Mouse (Mus musculus) gastrocnemius, postnatal 14 days (tissue): Measurements from ENCODE around the gene Mrpl47. TPM values are rescaled to one million over a fixed set of nuclear protein-coding genes. Genes with fewer than 3 reads are reported as not detected.
"Not testable (repeated sequence)": the region's sequence is repeated elsewhere in the genome, so short reads cannot be mapped to it uniquely, and the experiment has no call there.

ENCODE experiments used
- DNase-seq: peaks from one replicate; pipeline ENCODE4 v3.0.0; 2021; ENCODE audit warnings: mixed read lengths
- intact Hi-C: fragments of 180-260 bp; cut with DNase I; formaldehyde crosslinking; loops from one replicate; pipeline ENCODE4 v1.15.1; 2025; ENCODE audit warnings: low total_unique reads
- total RNA-seq, 2 experiments: library from RNA; stranded (reverse); gene quantifications; 2 replicates each; pipeline ENCODE4 v1.2.3; 2021

Gene Mrpl47
- total RNA-seq, 2 experiments from 2014 or later, result 36.0 to 36.2 TPM

DNA sequence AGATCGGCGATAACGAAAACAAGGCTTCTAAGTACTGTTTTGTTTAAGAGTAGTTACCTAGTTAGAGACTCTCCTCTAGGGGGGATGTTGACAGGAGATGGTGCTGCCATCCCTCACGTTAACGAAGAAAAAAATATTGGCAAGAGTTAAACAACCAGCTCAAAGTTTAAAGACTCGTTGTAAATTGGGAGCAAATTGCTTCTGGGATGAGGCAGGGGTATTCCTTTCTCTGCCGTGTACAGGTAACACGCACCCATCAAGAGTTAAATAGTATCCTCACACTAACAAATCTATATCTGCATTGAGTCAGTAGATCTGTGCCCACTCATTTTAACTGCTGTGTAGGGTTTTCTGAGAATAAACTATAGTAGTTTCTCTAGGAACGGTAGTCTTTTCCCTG lies 28.0 kb downstream of the Mrpl47 start:
- DNase-seq, result no peak
- intact Hi-C loops, result no loop called here

DNA sequence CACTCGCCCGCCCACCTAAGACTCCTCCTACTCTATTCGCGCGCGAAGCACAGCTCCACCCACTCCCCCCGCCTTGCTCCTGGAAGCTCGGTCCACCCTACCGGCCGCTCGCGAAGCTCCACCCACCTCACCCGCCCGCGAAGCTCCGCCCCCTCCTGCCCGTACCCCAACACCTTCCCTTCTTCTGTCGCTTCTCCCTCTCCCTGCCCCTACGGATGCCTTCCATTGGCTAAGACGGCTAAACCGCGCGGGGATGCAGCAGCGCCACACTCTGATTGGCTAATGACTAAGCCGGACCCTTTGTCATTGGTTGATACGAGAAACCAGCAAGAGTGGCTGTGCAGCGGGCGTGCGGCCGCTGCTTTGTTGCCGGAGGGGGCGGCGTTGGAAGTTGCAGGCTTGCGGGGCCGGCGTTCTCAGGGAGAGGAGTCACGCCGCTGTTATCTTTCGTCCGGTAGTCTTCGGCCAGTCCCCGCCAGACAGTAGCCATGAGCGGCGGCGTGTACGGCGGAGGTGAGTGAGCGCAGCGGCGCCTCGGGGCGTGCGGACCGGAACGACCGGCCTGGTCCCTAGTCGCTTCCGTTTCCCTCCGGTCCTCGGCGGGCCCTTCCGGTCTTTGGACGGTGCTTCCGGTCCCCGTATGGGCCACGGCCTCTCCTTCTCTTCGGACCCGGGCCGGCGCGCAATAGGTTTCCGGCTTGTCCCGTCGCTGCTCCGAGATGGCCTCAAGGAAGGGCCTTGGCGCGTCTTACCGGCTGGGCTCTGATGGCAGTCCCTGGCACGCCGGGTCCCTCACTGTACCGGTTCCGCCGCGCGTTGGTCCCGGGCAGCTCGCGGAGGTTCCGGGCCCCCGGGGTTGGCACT lies 28.8 kb downstream of the Mrpl47 start:
- intact Hi-C loops, result no loop called here
- DNase-seq, result peak; percentile 99

DNA sequence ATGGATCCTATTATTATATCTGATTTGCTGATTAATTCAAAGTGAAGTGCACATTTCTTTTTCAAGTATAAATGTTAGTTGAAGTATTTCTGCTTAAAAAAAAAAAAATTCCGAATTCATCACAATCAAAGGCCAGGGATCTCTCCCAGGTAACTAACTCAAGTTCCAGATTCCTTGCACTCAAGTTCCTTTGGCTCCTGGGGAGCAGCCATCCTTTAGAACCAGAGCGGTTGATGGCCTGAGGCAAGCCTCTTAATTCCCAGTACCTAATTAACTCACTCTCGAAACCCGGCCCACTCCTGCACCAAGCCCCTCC lies 29.4 kb downstream of the Mrpl47 start:
- intact Hi-C loops, result no loop called here
- DNase-seq, result no peak

DNA sequence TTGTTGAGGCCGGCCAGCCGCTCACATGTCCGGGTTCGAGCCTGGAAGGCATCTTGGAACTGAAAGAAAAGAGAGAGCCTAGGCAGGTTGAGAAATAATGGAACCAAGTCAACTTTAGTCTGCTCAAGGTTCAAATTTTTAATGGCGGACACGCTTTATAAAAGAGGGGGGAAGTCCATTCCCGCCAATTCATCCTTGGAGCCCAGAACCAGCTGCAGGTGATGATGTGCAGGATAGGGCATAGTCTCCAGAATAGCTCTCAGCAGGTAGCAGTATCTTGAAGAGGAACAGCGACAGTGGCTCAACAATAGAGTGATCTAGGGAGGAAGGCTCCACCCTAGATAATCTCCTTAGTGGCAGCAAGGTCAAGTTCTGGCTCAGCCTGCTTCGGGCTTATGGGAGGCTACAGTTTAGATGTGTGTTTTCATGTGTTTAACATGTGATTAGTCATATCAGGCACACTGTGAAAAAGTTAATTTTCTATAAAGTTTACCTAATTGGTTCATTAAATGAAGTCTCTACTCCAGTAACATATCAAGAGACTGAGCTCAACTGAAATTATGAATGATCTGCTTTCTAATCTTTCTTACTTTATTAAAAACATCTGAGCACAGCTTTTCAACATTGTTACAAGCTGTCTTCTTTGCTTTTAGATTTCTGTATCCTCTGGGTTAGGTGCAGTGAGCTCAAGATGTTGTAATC lies 31.6 kb downstream of the Mrpl47 start, which contains the start of gene Actl6a:
Gene Actl6a, plus strand, starts transcription at position 652 of the 702 bp plus-strand sequence.
- intact Hi-C loops, DNase-seq: not testable (repeated sequence)

DNA sequence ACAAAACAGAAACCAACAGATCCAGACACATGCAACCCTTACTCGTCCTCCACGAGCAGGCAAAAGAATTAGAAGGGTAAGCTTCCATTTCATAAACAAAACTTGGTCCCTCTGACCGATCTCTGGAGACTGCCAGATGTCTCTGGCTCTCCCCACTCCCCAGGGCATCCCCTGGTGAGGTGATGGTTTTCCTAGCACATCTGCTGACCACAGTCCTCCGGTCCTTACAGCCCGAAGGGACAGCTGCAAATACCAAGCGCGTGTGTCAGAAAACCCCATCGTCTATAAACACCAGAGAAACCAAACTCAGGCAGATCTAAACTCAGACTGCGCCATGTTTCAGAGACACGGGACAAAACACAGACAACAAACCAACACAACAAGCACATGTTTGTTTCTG lies 32.8 kb downstream of the Mrpl47 start:
- peak; percentile 12 for DNase-seq
- intact Hi-C loops, result not testable (repeated sequence)

DNA sequence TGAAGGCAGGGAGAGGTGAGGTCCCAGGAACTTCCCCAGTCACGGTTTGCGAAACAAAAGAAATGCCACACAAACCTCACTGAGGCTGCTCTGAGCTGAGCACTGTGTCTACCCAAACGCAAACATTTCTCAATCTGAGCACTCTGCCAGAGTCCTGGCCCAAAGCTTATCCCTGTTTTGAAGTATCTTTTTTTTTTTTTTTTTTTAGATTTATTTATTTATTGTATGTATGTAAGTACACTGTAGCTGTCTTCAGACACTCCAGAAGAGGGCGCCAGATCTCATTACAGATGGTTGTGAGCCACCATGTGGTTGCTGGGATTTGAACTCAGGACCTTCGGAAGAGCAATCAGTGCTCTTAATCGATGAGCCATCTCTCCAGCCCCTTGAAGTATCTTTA lies 33.4 kb downstream of the Mrpl47 start:
- DNase-seq, intact Hi-C loops: not testable (repeated sequence)

DNA sequence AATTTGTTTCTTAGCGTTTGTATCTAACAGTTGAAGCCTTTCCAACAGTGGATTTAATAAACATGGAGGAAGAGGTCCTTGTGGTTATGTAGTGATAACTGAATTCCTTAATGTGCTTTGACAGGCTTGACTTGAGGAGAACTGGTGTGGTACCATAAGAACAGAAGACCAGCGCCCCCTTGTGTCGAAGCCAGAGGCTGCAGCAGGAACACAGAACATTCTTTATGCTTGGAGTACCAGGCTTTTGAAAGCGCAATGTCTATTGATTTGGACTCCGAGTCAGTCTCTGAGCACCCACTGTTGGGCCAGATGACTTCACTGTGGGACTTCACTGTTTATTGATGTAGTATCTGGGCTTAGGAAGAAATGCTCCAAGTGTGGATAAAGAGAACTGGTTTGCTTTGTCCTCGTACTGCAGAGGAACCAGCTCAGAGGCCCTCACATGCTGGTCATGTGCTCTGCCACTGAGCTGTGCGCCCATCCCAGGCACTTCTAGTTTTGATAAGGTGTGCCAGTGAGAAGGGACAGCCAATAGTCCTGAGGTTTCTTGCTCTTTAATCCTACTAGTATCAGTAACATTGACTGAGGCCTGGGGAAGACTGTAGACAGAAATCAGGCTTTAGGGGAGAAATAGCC lies 39.1 kb downstream of the Mrpl47 start:
- intact Hi-C loops, result loop anchor here (5.0 to 10.0 kb wide), 2 partner anchors 86 to 364 kb away; no protein-coding TSS in a partner anchor
- peak; percentile 84 for DNase-seq

DNA sequence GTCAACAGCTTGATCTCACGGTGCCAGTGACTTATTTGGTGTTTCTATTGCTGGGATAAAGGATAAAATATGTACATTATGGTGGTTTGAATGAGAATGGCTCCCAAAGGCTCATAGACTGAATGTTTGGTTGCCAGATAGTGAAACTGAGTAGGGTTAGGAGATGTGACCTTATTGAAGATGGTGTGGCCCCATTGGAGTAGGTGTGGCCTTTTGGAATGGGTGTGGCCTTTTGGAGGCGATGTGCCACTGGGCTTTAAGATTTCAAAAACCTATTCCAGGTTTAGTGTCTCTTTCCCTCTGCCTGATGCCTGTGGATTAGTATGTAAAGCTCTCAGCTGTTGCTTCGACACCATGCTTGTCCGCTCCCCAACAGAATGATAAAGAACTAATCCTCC lies 41.8 kb downstream of the Mrpl47 start:
- intact Hi-C loops, result loop anchor here (5.0 to 10.0 kb wide), 2 partner anchors 83 to 361 kb away; no protein-coding TSS in a partner anchor
- no peak for DNase-seq

DNA sequence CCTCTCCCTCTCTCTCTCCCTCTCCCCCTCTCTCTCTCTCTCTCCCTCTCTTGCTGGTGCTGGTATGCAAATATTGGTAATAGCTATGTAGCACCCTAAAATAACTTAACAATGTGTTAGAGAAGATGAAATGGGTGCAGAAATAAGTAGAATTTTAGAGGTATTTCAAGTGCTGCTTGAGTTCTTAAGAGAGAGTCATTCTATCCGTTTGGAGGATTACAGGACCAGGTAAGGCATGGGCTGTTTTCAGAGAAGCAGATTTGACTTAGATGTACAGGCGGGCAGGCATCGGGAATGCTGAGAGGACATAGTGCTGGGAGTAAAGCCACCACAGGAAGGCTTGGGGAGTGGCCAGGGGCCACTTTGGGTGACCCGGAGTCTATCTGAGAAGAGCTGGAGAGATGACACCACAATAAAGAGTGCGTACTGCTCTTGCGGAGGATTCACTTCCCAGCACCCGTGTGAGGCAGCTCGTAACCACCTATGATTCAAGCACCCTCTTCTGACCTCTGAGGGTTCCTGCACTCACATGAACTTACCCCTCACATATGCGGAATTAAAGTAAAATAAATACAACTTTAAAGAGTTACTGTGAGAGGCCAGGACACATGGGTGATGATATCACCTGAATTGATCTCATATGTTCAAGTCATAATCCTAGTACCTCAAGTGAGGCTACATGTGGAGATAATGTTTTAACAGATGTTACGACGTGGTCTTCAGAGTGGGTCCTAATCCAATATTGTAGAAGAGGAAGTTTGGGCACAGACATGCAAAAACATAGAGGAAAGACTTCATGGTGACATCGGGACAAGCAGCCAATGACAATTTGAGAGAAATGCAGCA lies 42.4 kb downstream of the Mrpl47 start:
- intact Hi-C loops, result loop anchor here (5.0 to 10.0 kb wide), 2 partner anchors 83 to 360 kb away; no protein-coding TSS in a partner anchor
- no peak for DNase-seq

DNA sequence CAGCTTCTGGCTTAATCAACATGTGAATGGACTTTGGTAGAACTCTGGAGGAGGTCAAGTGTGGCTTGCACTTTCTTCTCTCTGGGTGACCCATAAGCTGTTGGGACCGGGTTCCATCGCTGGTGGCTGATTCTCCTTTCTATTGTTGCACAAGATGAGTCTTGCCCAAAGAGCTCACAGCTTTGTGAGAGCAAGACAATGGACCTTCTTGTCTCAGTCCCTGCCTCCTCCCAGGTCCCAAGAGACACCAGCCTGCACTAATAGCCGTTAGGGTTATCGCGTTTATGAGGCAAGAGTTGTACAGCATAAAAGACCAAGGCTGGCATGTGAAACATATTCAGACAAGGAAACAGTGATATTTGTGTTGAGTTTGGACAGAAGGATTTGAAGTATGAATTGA lies 43.2 kb downstream of the Mrpl47 start:
- intact Hi-C loops, result loop anchor here (10.0 kb wide), 1 partner anchor 359 kb away; no protein-coding TSS in a partner anchor
- DNase-seq, result no peak

DNA sequence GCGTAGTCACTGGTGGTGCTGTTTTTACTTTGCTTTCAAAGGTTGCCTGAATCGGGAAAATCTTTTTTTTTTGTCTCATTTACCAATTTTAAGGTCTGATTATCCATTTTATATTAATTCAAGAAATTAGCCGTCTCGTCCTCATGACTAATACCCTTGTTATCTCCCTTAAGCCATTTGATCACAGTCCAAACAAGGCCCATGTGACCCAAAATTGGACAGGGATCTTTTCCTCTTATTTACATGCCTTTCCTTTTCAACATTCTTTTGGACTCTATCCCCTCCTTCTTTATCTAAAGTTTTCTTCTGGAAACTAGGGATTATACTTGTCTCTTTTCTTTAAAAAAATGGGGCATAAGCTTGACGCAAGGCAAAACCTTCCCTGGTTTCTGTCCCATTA lies 45.6 kb downstream of the Mrpl47 start:
- intact Hi-C loops, result loop anchor here (10.0 kb wide), 1 partner anchor 357 kb away; no protein-coding TSS in a partner anchor
- DNase-seq, result no peak

DNA sequence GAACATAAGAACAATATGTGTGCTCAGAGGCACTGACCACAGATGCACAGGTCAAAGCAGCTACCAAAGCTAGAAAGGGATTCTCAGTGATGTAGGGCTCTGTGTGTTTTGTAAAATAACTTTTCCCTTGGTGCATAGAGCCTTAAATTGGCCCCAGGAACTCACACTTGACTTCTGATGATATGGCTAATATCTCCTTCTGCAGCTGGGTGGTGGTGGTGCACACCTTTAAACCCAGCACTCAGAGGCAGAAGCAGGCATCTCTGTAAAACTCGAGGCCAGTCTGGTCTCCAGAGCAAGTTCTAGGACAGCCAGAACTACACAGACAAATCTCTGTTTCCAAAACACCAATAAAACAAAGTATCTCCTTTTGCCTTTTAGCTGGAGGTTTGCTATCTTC lies 46.5 kb downstream of the Mrpl47 start:
- intact Hi-C loops, result loop anchor here (10.0 kb wide), 1 partner anchor 356 kb away; no protein-coding TSS in a partner anchor
- no peak for DNase-seq

DNA sequence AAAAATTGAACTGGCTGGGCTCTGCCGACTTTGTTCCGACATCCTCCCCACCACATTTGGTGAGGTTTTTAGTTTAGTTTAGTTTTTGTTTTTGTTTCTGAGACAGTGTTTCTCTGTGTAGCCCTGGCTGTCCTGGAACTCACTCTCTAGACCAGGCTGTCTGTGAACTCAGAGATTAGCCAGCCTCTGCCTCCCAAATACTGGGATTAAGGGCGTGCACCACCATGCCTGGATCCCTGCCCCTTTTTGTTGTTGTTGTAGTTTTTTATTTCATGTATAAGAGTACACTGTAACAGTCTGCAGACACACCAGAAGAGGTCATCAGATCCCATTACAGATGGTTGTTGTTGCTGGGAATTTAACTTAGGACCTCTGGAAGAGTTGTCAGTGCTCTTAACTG lies 47.4 kb downstream of the Mrpl47 start:
- intact Hi-C loops, result loop anchor here (10.0 kb wide), 1 partner anchor 355 kb away; no protein-coding TSS in a partner anchor

DNA sequence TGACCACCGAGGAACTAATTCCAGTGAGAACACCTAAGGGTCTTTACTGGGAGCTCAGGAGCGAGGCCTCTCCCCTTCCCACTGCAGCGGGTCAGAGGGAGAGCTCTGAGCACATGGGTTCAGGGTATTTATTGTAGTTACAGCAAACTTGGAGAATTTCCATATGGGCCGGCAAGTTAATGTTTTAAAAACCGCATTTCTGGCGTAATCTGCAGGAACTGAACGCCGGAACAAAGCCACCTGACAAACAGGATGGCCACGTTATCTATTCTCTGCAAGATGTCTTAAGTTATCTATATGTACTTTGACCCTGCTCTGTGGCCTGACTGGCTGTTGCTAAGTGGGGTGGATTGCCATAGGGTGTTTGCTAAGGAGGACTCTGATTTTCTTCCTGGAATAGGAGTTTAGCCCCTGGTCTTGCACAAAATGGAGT lies 47.8 kb downstream of the Mrpl47 start:
- intact Hi-C loops, result no loop called here
- no peak for DNase-seq

More for the DNA sequence above, 47.4 kb downstream of the Mrpl47 start:
- DNase-seq, result no peak

DNA sequence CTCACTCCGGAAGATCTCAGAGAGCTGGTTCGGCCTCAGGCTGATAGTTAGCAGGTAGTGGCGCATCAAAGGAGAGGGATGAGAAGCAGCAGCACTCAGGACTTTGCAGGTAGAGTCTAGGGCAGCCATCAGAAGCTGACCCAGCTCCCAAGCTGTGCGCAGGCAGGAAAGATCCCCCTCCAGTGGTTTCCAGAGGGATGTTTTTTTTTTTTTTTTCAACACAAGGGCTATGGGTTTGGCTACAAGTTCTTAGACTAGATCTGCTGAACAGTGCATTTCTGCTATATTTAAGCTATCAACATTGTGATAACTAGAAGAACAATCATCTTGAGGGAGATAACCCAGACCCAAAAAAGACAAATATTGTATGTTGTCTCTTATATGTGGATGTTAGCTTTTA lies 50.2 kb downstream of the Mrpl47 start:
- intact Hi-C loops, result no loop called here
- no peak for DNase-seq

DNA sequence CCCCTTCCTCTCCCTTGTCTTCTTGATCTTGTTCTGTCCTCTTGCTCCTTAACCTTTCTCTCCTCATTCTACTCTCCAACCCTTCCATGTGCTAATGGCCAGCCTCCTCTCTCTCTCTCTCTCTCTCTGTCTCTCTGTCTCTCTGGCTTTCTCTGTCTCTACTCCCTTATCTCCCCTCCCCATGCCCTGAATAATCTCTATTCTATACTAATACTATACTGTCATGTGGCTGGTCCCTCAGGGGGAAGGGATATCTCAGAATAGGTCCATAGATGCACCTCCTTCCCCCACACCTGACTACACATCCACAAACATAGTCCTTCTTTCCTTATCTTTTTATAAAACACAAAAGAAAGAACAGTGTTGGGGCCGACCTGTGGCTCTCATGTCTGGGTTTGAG lies 50.9 kb downstream of the Mrpl47 start:
- intact Hi-C loops, result no loop called here
- DNase-seq, result no peak

DNA sequence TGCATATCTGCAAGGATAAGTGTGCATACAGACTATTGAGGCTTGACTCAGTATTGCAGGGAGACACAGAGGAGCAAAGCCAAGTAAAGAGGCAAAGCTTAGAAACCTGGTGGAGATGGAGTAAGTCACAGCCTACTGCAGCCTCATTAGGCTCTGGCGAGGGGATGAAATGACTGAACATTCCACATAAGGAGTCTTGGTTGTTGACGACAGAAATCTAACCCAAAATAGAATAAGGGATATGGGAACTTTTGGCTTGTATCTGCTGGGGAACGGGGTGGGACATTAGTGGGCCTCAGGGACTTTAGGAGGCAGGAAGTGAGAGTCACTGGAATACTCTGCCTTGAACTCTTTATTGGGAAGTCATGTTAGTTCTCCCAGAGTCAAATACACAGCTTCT lies 52.8 kb downstream of the Mrpl47 start:
- intact Hi-C loops, result no loop called here
- DNase-seq, result no peak

DNA sequence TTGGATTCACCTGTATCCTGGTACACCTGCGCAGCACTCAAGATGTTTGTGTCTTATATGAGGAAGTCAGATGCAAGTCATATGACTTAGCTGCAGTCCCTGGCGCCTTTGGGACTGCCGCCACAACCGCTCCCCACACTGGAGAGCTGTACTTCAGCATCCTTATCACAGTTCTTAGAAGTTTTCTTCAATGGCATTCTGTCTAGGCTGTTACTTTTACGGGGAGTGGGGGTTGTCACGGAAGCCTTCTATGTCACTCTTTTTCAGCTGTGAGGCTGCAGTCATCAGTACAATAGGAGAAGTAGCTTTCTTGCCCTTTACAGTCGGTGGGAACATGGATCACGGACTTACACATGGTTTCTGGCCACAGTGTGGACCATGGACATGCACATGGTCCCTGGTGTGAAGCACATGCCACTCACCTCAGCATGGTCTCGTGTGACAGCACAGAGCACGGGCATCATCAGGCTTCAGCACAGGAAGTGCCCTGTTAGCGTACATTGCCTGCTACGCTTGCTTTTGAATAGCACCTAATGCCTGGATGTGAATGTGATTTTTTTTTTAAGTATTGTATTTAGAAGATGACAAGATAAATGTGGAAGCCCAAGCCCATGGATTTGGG lies 54.4 kb downstream of the Mrpl47 start:
- intact Hi-C loops, result no loop called here
- DNase-seq, result no peak

DNA sequence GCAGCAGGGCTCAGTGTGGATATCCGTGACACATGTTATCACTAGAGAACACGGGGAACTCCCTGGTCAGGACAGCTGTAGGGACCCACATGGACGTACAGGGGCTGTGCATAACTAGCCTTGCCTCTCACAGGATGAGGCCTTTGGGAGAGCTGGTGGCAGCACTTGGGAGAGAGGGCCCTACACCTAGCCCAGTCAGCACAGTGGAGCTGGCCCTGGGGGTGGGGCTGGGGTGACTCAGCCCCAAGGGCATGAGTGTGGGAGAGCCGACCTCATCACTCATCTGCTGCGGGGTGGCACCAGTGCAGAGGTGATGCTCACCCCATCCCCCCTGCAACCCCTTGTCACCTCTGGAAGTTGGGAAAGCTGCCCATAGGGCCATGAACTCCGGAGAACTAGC lies 61.0 kb downstream of the Mrpl47 start:
- DNase-seq, result no peak
- intact Hi-C loops, result no loop called here
